Mouse (Mus musculus) neutrophil, adult 5-6 weeks (primary cell): ENCODE measurements around the gene Atp1a1. TPM values are rescaled to one million over a fixed set of nuclear protein-coding genes. Genes with fewer than 3 reads are reported as not detected.

Experiments used
- ATAC-seq: fragments of 151-379, 151-347 bp; 2 replicates; pipeline ENCODE4 v1.8.0; 2017; ENCODE audit warnings: mild to moderate bottlenecking, moderate TSS enrichment; ENCODE audit not compliant: insufficient number of reproducible peaks, poor library complexity, low FRiP score, severe bottlenecking; ENCODE audit errors: extremely low read depth
- total RNA-seq: library from RNA; stranded (forward); fragments of 200-1000 nt; gene quantifications from 2 replicates; pipeline ENCODE4 v1.2.3, GENCODE M21; 2017

The Atp1a1 gene
- total RNA-seq, 1 experiment from 2014 or later = 72.3 TPM

DNA sequence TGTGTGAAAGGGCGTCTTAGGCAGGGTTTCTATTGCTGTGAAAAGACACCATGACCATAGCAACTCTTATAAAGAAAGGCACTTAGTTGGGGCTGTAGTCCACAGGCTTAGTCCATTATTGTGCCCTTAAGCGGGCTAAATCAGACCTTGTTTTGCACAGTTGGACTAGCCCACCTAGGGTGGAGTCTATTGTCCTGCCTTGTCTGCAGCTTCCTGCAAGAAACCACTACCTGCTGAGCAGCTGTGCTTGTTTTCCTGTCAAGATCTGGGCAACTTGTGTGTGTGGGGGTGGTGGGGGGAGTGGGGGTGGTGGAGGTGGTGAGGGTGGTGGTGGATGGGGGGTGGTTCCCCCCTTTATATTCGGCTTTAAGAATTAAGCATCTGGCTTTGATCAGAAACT lies 34.2 kb downstream of the Atp1a1 start:
- ATAC-seq = no peak

DNA sequence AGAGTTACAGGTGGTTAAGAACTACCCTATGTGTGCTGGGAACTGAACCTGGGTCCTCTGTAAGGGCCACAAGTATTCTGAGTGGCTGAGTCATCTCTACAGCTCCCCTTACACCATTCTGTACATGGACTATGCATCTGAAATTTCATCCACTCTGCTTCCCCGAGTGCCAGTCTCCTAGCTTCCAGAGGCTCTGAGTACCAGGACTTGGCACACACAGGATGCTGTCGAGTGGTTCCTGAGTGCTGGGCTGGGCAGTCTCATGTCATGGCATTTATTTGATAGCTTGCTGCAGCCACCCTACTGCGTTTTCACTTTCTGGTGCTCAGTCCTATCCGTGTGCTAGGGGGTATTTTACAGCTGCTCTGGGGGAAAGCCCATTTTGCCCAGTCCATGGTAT lies 35.9 kb downstream of the Atp1a1 start:
- ATAC-seq = no peak

DNA sequence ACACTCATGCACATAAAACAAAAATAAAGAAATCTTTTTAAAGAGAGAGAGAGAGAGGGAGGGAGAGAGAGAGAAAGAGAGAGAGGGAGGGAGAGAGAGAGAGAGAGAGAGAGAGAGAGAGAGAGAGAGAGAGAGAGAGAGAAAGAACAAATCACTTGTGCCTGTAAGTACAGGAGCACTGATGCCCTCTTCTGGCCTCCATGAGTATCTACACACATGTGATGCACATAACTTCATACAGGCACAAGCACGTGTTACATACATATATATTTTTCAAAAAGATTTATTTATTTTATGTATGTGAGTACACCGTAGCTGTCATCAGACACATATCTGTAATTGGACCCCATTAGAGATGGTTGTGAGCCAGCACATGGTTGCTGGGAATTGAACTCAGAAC lies 40.5 kb downstream of the Atp1a1 start:
- ATAC-seq = no peak

DNA sequence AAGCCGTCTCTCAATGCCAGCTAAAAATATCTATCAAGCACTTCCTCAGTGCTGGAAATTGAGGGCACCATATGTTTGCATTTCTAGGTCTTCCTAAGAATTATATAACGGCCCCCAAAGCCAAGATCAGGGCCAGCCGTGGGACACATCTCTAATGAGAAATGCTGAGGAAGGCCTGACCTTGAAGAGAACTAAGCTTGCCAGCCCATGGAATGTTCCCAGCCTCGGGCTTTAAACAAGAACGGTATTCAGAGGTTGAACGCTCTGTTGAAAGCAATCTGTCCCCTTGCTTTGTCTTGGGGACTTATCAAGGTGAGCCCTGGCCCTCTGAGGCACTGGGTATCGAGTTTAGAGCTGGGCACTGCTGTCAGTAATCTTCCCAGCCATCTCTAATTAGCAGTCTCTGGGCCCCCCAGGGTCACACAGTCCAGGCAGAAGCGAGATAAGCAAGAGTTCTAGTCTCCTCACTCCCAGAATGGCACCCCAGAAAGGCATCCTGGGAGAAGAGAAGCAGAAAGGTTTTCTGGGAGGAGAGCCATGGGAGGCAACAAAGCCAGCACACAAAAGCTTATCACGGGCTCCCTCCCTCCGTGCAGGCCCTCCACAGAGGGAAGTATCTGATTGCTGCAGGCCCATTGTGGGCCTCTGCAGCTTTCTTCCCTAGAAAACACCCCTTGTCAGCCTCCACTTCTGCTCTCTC lies 41.8 kb downstream of the Atp1a1 start:
- ATAC-seq = no peak

DNA sequence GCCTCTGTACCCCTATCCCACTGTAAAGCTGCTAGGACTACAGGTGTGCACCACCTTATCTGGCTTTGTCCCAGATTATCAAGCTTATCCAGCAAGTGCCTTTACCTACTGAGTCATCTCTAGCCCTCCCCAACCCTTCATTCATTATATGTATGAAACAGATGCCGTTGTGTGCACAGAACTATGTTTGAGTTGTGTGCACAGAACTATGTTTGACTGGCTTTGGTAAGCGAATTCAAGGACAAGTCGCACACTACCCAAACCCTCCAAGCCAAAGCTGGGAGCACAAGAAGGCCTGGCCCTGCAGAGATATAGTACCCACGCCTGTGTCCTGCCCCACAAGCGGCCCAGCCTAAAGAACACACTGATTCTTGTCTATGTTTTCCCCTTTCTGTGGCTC lies 42.5 kb downstream of the Atp1a1 start:
- no peak for ATAC-seq

DNA sequence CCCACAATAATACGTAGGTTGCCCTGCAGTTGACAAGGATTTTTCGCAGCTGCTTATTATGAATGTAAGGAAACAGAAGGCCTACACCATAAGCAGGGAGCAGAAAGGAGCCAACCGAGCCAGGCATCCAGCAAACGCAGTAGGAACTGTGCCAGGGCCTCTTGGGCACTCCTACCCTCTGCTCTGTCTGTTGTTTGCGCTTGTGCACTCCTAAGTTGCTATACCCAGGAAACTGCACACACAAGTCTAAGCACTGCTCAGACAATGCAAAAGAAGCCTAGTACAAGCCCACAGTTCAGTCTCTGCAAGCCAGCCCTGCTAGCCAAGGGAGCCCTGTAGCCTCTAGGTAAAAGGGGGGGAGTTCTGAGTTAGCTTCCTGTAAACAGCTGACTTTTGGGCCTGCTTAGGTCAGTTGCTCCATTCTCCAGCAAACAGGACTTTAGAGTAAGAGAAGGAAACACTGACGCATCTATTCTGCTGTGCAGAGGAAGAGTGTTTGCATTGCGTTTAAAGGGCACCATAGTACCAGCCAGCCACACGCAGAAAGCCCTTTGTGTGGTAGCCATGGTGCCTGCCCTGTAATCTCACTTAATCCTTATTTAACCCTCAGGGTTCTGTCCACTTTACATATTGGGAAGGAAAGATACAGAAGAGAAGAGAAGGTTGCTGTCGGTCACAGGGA lies 43.5 kb downstream of the Atp1a1 start:
- ATAC-seq = no peak

DNA sequence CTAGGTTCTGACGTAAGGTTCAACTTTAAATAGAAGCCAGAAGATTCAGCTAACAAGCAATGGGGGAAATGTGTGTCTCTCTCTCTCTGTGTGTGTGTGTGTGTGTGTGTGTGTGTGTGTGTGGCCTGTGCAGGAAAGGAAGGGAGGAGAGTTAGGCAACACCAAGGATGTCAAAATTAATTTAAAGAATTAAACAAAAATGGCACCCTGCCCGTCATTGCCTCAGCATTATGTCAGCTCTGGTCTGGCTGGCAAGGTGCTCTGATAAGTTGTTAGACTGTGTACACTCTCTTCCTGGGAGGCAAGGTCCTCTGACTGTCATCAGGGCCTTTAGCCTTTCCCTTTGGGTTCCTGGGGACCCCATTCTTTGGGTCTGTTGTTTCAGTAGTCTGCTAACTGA lies 47.8 kb downstream of the Atp1a1 start:
- ATAC-seq = no peak

DNA sequence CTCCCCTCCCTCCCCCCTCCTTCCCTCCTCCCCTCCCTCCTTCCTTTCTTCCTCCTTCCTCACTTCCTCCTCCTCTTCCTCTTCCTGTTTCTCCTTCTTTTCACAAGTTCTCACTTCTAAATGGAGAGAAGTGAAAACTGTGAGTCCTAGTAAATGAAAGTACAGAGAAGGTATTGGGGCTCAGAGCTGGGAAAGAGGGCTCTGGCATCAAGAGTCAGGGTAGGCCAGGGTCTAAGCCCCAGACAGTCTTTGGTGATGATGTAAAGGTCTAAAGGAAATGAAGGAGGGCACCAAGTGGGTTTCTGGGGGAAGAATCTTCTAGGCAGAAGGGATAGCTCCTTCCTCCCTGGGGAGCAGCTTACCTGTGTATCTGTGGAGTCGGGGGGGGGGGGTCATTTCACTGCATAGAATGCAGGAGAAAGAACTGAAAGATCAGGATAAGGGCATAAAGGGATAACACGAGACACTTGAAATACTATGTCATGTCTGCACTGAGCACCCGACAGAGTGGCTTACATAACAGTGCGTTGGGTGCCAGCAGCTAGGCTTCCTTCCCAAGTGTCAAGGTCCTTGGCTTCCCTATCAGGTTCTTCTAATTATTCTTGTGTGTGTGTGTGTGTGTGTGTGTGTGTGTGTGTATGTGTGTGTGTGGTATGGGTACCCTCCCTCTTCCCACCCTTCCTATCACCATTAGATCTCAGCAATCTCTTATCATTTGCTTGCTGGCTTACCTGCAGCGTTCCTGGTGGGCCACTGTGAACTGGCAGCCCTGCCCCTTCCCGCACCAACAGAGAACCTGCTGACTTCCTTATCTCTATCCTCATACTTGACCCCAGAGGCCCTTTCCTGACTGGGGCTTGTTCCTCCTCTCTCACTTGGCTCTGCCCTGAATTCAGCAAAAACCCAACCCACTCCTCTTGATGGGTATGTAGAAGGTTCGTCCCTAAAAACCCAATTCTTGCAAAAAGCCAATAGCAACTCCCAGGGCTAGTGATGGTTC lies 51.6 kb downstream of the Atp1a1 start:
- ATAC-seq = no peak

DNA sequence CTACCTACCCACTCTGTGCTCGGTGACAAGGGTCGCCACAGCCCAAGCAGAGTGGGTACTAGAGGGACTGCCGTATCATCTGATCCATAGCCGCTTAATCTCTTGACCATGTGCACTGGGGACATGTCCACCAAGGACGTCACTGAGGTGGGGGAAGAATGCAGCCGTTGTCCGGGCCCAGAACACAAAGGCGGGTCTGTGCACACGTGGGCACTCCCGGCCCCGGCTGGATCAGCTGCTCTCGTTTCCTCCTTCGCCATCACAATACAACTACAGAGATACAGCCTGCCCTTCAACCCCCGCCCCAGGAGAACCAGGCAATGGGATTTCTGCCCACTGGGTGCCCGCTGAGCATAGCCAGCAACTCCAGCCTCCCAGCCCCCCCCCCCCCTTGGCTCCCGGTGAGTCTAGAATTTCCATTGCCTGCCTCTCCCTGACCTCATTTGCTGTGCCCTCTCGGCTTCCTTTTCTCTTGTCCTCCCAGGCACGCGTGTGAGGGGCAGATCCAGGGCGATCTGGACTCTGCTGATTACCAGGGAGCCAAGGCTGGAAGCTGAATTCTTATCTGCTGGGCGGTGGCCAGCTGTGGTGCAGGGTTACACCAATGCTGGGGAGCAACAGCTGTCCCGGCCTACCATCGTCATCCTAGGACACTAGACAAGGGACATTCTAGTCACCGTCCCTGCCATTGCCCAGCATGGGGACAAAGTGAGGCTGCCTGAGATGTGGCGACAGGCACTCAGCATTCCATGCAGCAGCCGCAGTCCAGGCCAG lies 52.8 kb downstream of the Atp1a1 start:
- no peak for ATAC-seq

DNA sequence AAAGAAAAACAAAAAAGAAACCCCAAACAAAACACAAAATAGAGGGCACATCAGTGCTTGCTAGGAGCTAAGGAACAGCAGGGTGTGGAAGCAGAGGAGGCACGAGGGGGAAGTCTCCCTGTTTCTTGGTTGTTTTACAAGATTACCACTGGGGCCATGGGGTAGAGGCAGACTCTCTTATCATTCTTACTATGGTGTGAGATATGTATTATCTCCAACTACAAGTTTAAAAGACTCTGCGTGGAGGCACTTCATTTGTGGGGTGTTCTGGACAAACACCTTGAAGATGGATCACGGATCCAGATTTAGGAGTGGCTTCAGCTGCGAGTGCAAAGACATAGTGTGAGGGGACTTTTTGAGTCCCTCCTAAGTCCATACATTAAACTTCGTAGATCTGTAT lies 54.7 kb downstream of the Atp1a1 start:
- ATAC-seq = no peak

DNA sequence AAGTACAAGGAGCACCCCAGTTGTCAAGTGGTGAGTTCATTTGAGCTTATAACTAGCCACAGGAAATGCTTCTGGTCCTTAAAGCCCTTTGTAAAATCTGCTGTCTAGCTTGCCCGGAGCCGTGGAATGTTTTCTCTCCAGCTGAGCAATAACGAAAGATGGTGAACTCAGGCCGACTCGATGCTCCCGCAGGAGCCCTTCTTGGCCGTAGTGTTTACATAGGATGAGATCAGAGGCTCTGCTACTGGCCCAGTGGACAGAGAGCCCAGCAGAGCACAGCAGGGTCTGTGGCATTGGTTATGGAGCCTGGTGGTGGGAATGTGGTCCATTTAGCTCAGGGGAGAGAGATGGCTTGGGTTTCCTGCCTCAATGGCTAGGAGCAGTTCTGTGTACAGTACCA lies 60.4 kb downstream of the Atp1a1 start:
- no peak for ATAC-seq

DNA sequence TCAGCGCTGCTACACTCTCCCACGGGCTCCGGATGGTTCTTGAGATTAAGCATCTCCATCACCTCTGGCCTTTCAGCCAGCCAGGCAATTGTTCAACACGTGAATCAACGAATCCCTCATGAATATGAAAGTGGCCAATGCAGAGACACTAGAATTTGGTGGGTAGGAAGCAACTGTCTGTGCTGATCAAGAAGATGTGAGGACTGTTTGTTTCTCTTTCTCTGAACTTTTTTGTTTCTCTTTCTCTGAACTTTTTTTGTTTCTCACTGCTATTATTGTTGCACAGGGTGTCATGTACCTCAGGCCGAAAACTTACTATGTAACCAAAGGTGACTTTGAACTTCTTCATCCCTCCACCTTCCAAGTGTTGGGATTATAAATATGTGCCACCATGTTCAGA lies 62.9 kb downstream of the Atp1a1 start:
- no peak for ATAC-seq

DNA sequence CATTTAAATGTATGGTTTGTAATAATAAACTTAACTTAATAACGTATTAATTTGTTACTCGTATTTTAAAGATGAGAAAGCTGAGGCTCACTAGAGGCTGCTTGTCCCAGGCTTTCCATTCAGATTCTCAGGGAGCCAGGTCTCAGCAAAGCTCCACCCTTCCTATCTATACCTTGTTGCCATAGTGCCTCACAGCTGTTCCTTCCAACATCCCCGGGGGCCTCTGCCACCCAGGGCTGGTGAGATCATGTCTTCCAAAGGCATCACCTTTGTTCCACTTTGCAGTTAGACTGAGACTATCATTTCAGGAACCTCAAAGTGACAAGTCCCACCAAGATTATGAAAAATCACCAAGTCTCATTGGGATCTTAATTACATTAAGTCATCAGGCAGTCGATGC lies 63.9 kb downstream of the Atp1a1 start:
- ATAC-seq = no peak

DNA sequence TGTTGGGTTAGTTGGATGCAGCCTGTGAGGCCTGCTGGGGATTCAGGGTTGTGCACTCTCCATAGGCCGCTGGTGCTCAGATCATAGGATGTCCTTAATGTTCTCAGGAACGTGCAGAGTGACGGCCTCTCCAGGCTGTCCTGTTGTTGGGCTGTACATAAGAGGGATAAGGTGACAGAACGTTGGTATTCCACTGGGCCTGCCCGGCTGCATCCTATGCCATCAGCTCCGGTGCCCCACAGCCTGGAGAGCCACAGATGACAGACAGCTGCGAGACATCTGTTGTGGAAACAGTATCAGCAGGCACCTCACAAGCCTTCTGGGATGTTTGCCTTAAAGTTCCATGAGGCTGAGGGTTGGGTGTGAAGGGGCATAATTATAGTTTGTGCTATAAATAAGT lies 68.2 kb downstream of the Atp1a1 start:
- ATAC-seq = no peak

DNA sequence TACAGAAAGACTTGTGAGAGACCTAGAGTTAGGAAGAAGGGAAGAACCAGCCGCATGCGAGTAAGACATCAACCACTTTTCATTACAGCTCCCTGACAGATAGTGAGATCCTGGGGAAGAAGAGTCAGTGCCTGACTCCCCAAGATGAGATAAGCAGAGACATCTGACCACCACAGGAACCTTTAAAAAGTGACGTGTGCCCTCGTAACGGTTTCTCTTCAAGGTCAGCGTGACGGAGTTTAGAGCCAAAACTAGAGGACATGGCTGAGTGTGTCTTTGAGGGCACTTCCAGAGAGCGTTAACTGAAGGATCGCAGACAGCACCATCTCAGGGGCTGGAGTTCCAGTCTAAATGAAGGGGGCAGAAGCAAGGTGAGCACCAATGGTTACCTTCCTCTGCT lies 70.2 kb downstream of the Atp1a1 start:
- ATAC-seq = no peak

DNA sequence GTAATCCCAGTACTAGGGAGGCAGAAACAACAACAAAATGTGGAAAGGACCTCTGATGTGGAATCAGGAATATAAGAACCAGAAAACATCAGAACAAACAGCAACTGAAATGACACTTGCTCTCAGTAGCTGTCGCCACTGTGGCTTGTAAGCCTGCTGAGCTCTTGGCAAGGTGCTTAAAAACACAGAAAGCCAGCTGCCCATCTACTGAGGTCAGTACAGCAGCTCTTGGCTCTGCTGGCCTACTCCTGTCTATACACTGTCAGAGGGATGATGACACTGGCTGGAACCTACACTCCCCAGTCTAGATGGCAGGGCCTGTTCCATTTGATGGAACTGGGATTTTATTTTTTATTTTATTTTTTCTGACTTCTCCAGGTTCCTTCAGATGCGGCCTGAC lies 71.1 kb downstream of the Atp1a1 start:
- ATAC-seq = no peak

DNA sequence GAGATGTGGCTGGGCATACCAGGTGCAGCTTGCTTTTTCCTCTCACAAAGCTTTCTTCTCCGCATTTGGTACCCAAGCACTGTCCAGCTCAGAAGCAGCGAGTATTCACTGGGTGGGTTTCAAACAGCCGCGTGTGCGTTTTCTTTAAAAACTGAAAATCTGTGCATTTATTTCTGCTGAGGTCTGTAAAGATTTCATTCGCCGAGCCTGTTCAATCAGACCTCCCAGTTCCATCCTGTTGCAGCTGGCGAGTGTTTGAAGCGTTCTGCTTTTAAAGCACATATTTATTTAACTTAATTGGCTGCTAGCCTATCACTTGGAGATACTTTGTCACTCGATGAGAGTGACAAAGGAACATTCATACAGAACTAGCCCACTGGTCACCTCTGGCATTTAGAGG lies 73.6 kb downstream of the Atp1a1 start:
- no peak for ATAC-seq

DNA sequence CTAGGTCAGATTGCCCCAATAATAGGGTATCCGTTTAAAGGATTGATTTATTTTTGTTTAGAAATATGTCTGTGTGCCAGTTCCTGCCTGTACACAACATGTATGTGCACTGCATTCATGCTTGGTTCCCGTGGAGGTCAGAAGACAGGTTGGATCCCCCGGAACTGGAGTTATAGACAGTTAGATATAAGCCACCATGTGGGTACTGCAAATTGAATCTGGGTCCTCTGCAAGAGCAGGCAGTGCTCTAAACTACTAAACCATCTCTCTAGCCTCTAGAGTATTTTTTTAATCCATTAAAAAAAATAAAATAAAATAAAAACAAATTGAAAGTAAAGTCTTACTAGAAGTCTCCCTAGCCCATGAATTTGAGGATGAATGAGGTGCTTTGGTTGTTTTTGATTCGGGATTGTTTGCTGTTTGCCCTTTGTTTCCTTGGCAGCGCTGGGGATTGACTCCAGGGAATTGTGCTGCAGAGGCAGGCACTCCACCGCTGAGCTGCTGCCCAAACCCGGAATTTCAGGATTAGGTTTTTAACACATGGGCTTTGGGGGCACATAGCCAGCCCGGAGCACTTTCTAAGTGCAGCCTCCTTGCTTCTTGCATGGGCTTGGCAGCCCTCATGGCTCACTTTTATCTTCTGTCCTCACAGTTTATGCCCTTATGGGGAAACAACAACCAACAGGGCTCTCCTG lies 75.4 kb downstream of the Atp1a1 start:
- no peak for ATAC-seq
